Mouse (Mus musculus): Measurements from ENCODE around the gene Gm20806. TPM values are rescaled to one million over a fixed set of nuclear protein-coding genes. Genes with fewer than 3 reads are reported as not detected.

The Gm20806 gene
- total RNA-seq (2023): not detected

DNA sequence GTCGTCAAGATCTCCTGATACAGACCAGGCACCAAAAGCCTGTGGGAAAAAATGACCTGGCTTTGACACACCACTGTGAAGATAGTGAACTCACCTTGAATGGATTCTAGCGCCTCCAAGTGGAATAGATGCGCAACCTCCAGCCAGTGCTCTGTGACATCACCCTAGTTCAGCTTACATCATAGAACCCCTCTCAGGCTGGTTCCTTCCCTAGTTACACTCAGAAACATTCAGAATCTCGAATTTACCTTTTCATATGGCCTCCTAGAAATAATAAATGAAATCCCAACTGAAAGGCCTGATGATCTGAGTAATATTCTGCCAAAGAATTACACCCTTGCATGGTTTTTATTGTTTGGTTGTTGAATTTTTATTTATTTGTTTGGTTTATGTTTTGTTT, at the start of gene Gm20806:
Gm20806 (minus strand) TSS at position 101 of the 400 bp plus-strand sequence.

